Mouse (Mus musculus) hindbrain, embryonic 10.5 days (tissue): ENCODE results near the gene Sumo1. TPM values are rescaled to one million over a fixed set of nuclear protein-coding genes. Genes with fewer than 3 reads are reported as not detected.

ENCODE experiments used
- DNase-seq: peaks from one replicate; pipeline ENCODE4 v3.0.0-alpha.2; 2017; ENCODE audit warnings: low spot score
- H3K27ac ChIP-seq: fragments of 300-500 bp; sonication (generic); 2 replicates; pipeline ENCODE4 v1.5.1; 2016; ENCODE audit warnings: mild to moderate bottlenecking, moderate library complexity
- H3K27me3 ChIP-seq: fragments of 300-500 bp; sonication (generic); 2 replicates; pipeline ENCODE4 v1.6.1; 2016; ENCODE audit warnings: mild to moderate bottlenecking; ENCODE audit not compliant: poor library complexity, insufficient read depth, severe bottlenecking
- H3K36me3 ChIP-seq: fragments of 300-500 bp; sonication (generic); 2 replicates; pipeline ENCODE4 v1.6.1; 2016; ENCODE audit warnings: mild to moderate bottlenecking, moderate library complexity
- H3K4me1 ChIP-seq: fragments of 300-500 bp; sonication (generic); replicated peaks from 2 replicates; pipeline ENCODE4 v1.6.1; 2016; ENCODE audit warnings: mild to moderate bottlenecking
- H3K4me3 ChIP-seq: fragments of 300-500 bp; sonication (generic); 2 replicates; pipeline ENCODE4 v1.5.1; 2016; ENCODE audit warnings: mild to moderate bottlenecking, moderate library complexity
- H3K9me3 ChIP-seq: fragments of 300-500 bp; sonication (generic); 2 replicates; pipeline ENCODE4 v1.6.1; 2016; ENCODE audit warnings: mild to moderate bottlenecking, moderate library complexity
- WGBS: fragments of 180-500 bp; shearing (Covaris S2); methylation state at CpG from one replicate; pipeline ENCODE4 v1.1.7; 2016; 5-methylcytosine and 5-hydroxymethylcytosine counted together
- polyA plus RNA-seq: library from polyadenylated mRNA; unstranded; fragments of >200 nt; fragmentation: Nextera tagmentation; extraction: Ambion mirVana; gene quantifications from 2 replicates; pipeline ENCODE4 v1.2.1, GENCODE M21; 2016

Gene Sumo1
- polyA plus RNA-seq, 1 experiment from 2014 or later = 514 TPM

DNA sequence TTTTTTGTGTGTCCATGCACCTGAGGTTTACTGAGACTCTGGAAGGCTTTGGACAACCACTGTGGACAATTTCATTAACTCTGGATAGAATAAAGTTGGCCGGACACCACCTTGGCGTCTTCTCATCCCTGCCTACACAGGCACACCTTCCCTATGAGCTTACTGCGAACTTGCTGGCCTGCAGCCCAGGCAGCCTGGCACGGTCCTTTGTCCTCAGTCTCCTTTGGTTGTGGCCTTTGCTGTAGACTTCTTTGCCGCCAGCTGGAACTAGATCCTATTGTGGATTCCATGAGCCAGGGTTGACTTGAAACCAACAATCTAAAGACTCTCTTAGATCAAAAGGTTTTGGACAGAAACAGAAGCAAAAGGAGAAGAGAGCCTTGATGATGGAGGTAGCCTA lies 45.2 kb downstream of the Sumo1 start:
- H3K27ac ChIP-seq = no peak overlapping the region
- no peaks in the 10 kb centered on the region for H3K27me3 ChIP-seq
- H3K36me3 ChIP-seq = no peaks in the 10 kb centered on the region
- 89% methylated on average over 5 of the region's 5 CpGs for WGBS
- H3K4me1 ChIP-seq = no peaks in the 10 kb centered on the region
- no peaks in the 10 kb centered on the region for H3K9me3 ChIP-seq
- no peak overlapping the region for H3K4me3 ChIP-seq
- no peak for DNase-seq

DNA sequence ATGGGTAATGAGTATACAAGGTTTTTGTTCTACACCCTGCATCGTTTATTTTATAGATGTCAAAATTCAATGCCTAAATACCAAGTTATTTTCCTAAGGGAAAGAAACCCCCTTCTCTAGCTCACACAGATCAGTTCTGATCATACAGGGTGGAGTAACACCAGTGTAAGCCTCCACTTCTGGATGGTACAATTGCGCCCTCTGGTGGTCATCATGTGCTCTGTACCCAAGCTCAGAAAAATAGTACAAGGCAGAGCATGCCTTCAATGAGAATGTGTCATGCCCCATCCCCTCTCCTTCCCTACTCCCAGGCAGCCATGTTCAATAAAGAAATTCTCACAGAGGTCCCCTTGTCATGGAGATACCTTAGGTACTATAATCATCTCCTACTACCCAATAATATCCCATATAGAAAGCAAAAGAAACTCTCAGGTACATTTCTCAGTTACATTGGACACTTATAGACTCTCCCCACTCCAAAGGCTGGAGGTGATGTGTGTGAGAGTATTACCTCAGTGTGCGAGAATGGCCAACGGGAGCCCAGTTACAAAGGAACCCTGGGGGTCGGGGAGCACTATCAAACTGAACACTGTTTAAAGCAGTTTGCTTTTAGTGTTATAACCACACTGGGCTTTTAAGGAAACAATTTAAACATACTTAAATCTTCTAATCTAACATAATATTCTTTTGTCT lies 47.2 kb downstream of the Sumo1 start:
- H3K4me3 ChIP-seq = no peak overlapping the region

DNA sequence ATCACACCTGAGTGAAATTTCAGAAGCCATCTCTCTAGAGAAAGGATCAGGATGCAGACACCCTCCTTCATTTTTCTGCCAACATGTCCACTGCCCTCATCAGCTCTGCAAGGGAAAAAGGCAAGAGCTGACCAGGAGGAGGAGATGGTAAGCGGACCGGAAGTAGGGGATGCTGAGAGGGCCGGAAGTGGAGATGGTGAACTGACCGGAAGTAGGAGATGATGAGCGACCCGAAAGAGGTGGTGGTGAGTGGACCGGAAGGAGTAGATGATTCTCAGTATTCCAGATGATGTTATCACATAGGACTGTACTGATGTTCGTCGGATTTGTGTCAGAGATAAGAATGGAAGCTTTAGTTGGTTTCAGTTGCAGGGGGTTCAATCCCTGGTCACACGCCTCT lies 51.4 kb downstream of the Sumo1 start:
- H3K36me3 ChIP-seq = no peaks in the 10 kb centered on the region
- H3K9me3 ChIP-seq = no peaks in the 10 kb centered on the region
- no peak overlapping the region for H3K4me3 ChIP-seq
- H3K27ac ChIP-seq = no peak overlapping the region
- no peak for DNase-seq
- WGBS = 89% methylated on average over 10 of the region's 10 CpGs
- no peaks in the 10 kb centered on the region for H3K27me3 ChIP-seq
- H3K4me1 ChIP-seq = peaks cover 6% of the 10 kb centered on the region; the same call in 1 of the 2 replicates

More for the DNA sequence above, 47.2 kb downstream of the Sumo1 start:
- 36% methylated on average over 5 of the region's 5 CpGs for WGBS
- H3K27ac ChIP-seq = no peak overlapping the region
- H3K36me3 ChIP-seq = no peaks in the 10 kb centered on the region
- no peaks in the 10 kb centered on the region for H3K9me3 ChIP-seq
- H3K27me3 ChIP-seq = no peaks in the 10 kb centered on the region
- peak; percentile 79 for DNase-seq
- no peaks in the 10 kb centered on the region for H3K4me1 ChIP-seq

DNA sequence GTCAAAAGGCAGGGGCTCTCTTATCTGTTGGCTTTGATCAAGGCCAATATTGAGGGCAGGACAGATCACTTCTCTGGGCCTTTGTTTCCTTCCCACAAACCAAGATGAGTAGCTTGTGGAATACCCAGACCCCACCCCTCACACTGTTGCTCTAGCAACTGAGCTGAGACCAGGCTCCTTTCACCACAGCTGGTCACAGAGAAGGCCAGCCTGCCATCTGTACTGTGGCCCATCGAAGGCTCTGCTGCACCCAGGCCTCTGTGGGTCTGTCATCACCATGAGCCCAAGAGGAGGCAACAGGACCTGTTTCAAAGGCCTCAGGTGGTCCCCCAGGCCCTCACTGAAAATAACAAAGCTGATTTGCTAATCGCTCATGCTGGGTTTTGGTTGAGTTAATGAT lies 55.6 kb downstream of the Sumo1 start:
- Histone ChIP-seq H3K27ac (no peak overlapping the region), H3K4me3 (no peak overlapping the region), H3K27me3 (no peaks in the 10 kb centered on the region), H3K9me3 (no peaks in the 10 kb centered on the region), H3K36me3 (no peaks in the 10 kb centered on the region), H3K4me1 (peaks cover 10% of the 10 kb centered on the region; the same call in 1 of the 2 replicates)
- WGBS = 79% methylated on average over 2 of the region's 2 CpGs
- no peak for DNase-seq

DNA sequence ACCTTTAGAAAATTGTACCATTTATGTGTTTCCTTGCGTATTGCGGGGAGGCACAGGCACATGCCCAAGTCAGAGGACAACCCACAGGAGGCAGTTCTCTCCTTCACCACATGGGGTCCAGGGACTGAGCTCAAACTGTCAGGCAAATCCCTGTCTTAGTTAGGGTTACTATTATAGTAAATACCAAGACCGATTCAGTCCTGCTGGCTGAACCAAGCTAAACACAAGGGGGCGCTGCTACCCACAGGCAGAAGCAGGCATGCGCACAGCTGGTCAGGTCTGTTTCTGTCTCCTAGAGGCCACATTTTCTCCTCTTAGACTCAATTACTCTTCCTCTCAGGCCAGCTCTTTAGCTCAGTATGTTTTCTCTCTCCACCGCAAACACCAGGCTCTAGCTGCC lies 56.8 kb downstream of the Sumo1 start:
- WGBS = 44% methylated on average over 6 of the region's 6 CpGs
- peak; percentile 72 for DNase-seq

DNA sequence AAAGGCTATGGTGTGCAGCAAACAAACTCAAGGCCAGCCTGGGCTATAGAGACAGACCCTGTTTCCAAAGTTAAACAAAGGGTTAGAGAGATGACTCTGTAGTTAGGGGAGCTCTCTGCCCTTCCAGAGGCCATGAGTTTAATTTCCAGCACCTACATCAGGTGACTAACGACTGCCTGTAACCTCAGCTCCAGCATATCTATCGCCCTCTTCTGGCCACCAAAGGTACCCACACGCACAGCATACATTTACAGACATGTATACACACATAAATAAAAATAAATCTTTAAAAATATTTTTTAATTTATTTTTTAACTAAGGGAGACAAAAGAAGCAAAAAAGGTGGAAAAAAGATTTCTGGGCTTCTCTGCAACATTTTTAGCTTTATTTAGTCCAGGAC lies 59.7 kb downstream of the Sumo1 start:
- no peak for DNase-seq
- Histone ChIP-seq H3K27me3 (no peaks in the 10 kb centered on the region), H3K36me3 (no peaks in the 10 kb centered on the region), H3K9me3 (no peaks in the 10 kb centered on the region), H3K27ac (no peak overlapping the region), H3K4me3 (no peak overlapping the region), H3K4me1 (peaks cover 17% of the 10 kb centered on the region)
- 86% methylated on average over 3 of the region's 3 CpGs for WGBS

More for the DNA sequence above, 56.8 kb downstream of the Sumo1 start:
- Histone ChIP-seq H3K4me1 (peaks cover 10% of the 10 kb centered on the region; the same call in 1 of the 2 replicates), H3K36me3 (no peaks in the 10 kb centered on the region), H3K9me3 (no peaks in the 10 kb centered on the region), H3K4me3 (no peak overlapping the region), H3K27ac (peak overlapping the region; percentile 26; the same call in 1 of the 2 replicates), H3K27me3 (no peaks in the 10 kb centered on the region)

DNA sequence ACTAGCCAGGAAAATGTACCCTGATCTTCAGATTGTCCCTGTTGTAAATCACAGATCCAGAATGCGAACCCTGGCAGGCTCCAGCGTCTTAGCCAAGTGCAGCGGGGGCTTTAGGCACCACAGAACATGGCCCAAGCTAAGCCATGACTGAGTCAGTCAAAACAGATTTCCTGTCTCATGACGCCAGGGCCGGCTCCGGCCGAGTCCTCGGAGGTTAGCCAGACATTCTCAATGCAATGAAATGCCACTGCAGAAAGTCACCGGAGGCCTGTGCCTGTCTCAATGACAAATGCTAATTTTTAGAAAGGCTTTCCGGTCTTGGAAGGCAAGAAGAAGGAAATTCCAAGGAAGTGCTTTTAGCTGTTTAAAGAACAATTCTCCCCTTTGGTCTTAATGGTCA lies 60.7 kb downstream of the Sumo1 start:
- whole genome bisulfite sequencing = 80% methylated on average over 10 of the region's 10 CpGs
- no peak for DNase-seq
- Histone ChIP-seq H3K27me3 (no peaks in the 10 kb centered on the region), H3K4me1 (peaks cover 17% of the 10 kb centered on the region), H3K4me3 (no peak overlapping the region), H3K27ac (no peak overlapping the region), H3K36me3 (no peaks in the 10 kb centered on the region), H3K9me3 (no peaks in the 10 kb centered on the region)

DNA sequence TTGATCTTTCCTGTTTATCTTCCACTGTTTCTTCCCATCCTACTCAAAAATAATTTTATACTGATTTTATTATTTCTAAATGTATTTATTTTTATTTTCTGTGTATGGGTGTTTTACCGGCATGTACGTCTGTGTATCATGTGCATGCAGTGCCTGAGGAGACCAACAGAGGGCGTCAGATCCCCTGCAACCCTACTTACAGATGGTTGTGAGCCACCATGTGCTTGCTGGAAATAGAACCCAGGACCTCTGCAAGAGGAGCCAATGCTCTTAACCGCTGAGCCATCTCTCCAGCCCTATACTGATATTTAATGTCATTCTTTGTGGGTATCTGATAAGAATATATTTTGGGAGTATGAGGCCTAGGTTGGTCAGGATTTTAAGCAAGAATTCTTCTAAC lies 61.2 kb downstream of the Sumo1 start:
- Histone ChIP-seq H3K4me3 (no peak overlapping the region), H3K27ac (no peak overlapping the region), H3K4me1 (peaks cover 16% of the 10 kb centered on the region), H3K27me3 (no peaks in the 10 kb centered on the region), H3K9me3 (no peaks in the 10 kb centered on the region), H3K36me3 (no peaks in the 10 kb centered on the region)
- WGBS = 81% methylated on average over 4 of the region's 4 CpGs
- DNase-seq = no peak

DNA sequence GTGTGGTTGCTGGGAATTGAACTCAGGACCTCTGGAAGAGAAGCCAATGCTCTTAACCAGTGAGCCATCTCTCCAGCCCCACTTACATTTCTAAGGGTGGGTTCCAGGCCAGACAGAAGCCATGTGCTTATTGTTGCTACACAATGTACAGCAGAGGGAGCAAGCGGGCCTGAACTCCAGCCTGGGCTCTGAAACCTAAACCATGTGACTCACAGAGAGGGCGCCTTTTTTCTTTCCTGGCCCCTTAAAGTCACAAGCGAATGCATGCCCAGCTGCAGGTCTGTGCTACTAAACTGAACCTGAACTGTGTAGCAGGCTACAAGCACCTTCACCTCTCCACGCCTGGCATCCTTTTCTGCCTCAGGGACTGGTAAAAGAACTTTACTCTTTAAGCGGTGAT lies 61.7 kb downstream of the Sumo1 start:
- Histone ChIP-seq H3K4me1 (peaks cover 14% of the 10 kb centered on the region), H3K36me3 (no peaks in the 10 kb centered on the region), H3K4me3 (no peak overlapping the region), H3K9me3 (no peaks in the 10 kb centered on the region), H3K27me3 (no peaks in the 10 kb centered on the region), H3K27ac (0 out of 2 replicates have a peak overlapping the region, but pooled peaks have one; percentile 40)
- 63% methylated on average over 5 of the region's 5 CpGs for WGBS
- no peak for DNase-seq

DNA sequence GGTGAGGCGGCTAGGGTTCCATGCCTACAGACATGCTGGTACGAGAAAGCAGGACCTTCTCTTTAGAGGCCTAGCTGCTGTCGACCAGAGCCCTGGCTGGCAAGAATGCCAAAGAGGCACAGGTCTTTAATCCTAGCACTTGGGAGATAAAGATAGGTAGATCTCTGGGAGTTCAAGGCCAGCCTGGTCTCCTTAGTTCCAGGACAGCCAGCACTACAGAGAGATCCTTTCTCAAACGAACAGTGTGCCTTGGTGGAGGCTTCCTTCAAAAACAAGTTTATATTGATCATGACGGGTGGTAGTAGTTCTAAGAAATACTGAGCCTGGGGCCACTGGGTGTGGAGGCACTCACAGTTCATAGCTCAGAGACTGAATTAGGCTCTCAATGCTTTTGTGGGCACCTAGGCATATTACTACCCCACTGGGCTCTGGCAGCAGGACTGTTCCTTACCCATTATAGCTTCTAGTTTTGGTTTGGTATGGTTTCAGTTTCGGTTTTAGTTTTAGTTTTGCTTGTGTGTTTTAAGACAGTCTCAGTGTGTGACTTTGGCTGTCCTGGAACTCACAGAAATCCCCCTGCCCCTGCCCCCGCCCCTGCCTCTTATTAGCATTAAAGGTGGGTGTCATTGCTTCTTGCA lies 62.4 kb downstream of the Sumo1 start:
- no peaks in the 10 kb centered on the region for H3K27me3 ChIP-seq
- H3K9me3 ChIP-seq = no peaks in the 10 kb centered on the region
- H3K4me3 ChIP-seq = no peak overlapping the region
- DNase-seq = no peak
- no peak overlapping the region for H3K27ac ChIP-seq
- peaks cover 16% of the 10 kb centered on the region for H3K4me1 ChIP-seq
- WGBS = 86% methylated on average over 7 of the region's 7 CpGs
- H3K36me3 ChIP-seq = no peaks in the 10 kb centered on the region

DNA sequence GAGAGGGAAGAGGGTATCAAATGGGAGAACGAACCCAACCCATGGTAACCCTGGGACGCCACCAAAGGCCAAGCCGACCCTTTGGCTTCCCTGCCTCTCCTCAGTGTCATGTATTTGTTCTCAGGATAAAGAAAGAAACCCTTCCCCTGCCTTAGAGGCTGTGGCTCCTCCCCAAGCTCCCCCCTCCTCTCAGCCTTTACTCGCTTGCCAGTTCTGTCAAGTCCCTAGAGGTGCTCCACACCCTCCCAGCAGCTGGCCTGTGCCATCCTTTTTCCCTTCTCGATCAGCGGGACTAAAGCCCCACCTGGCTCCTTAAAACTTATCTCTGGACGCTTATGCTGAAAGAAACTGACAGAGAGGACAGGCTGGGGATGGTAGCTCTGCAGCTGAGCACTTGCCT lies 63.6 kb downstream of the Sumo1 start:
- Histone ChIP-seq H3K9me3 (no peaks in the 10 kb centered on the region), H3K4me1 (peaks cover 16% of the 10 kb centered on the region), H3K4me3 (no peak overlapping the region), H3K27ac (peak overlapping the region; percentile 0; the same call in 1 of the 2 replicates), H3K36me3 (no peaks in the 10 kb centered on the region), H3K27me3 (peaks cover 6% of the 10 kb centered on the region; the same call in 1 of the 2 replicates)
- DNase-seq = no peak
- 43% methylated on average over 7 of the region's 7 CpGs for WGBS

DNA sequence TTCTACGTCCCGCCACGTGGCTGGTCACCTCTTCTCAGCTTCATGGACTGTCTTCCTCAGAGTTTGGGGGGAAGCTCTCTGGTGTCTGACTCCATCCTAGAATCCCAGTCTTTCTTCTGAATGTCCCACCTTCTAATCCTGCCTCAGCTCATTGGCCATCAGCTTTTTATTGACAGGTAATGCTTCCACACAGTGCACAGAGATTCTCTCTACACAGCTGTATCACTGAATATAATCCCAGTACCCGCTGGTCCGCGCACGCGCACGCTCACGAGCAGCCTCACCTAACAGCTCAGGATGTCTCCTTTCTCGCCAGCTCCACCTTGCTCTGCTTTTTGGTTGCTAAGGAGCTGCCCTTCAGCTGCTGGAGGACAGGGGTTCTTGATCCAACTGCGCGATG lies 64.2 kb downstream of the Sumo1 start:
- peaks cover 7% of the 10 kb centered on the region; the same call in 1 of the 2 replicates for H3K27me3 ChIP-seq
- no peaks in the 10 kb centered on the region for H3K36me3 ChIP-seq
- no peaks in the 10 kb centered on the region for H3K9me3 ChIP-seq
- peak overlapping the region; percentile 0; the same call in 1 of the 2 replicates for H3K27ac ChIP-seq
- DNase-seq = no peak
- H3K4me3 ChIP-seq = no peak overlapping the region
- WGBS = 88% methylated on average over 13 of the region's 13 CpGs
- H3K4me1 ChIP-seq = peaks cover 16% of the 10 kb centered on the region

DNA sequence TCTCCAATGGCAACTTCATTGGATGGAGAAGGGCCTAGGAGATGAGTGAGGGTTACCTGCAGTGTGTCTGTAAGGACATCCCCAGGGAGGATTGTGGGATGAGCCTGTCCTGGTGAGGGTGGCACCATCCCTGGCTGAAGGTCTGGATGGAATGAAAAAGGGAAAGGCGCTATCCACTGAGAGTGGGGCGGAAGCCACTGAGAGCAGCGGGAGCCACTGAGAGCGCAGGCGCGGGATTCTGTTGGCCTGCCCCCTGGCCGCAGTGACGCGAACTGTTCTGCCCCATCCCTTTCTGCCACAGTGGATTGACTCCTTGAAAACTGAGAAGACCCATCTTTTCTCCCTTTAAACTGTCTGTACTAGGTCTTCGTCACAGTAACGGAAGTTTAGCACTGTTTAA lies 66.7 kb downstream of the Sumo1 start:
- Histone ChIP-seq H3K27me3 (peaks cover 10% of the 10 kb centered on the region; the same call in 1 of the 2 replicates), H3K4me1 (peaks cover 16% of the 10 kb centered on the region), H3K9me3 (no peaks in the 10 kb centered on the region), H3K27ac (peak overlapping the region; percentile 62), H3K4me3 (peak overlapping the region; percentile 18; the same call in 1 of the 2 replicates), H3K36me3 (no peaks in the 10 kb centered on the region)
- WGBS = 14% methylated on average over 11 of the region's 11 CpGs
- peak; percentile 61 for DNase-seq
